Mouse (Mus musculus) lung, postnatal 0 days (tissue): ENCODE measurements around the gene Hoxd10. TPM values are rescaled to one million over a fixed set of nuclear protein-coding genes. Genes with fewer than 3 reads are reported as not detected.

ENCODE experiments used
- ATAC-seq: fragments of 200-750 bp; cut with Nextera tagmentation; 2 replicates; pipeline ENCODE4 v1.8.0; 2017; ENCODE audit warnings: moderate library complexity
- DNase-seq: peaks from one replicate; pipeline ENCODE4 v3.0.0-alpha.2; 2016; ENCODE audit warnings: low spot score
- H3K27ac ChIP-seq: fragments of 300-500 bp; sonication (generic); 2 replicates; pipeline ENCODE4 v1.5.1; 2014; ENCODE audit warnings: antibody characterized with exemption, mild to moderate bottlenecking, low read length, mixed read lengths
- H3K27me3 ChIP-seq: fragments of 300-500 bp; sonication (generic); replicated peaks from 2 replicates; pipeline ENCODE4 v1.6.1; 2014; ENCODE audit warnings: low read length, mixed read lengths; ENCODE audit not compliant: insufficient read depth
- H3K36me3 ChIP-seq: fragments of 300-500 bp; sonication (generic); 2 replicates; pipeline ENCODE4 v1.6.1; 2014; ENCODE audit warnings: low read length, mixed read lengths; ENCODE audit not compliant: insufficient read depth
- H3K4me1 ChIP-seq: fragments of 300-500 bp; sonication (generic); 2 replicates; pipeline ENCODE4 v1.6.1; 2014; ENCODE audit warnings: antibody characterized with exemption, low read depth, low read length, mixed read lengths; ENCODE audit not compliant: insufficient read depth
- H3K4me2 ChIP-seq: fragments of 300-500 bp; sonication (generic); replicated peaks from 2 replicates; pipeline ENCODE4 v1.6.1; 2014; ENCODE audit warnings: low read depth, mild to moderate bottlenecking, low read length, moderate library complexity, mixed read lengths
- H3K4me3 ChIP-seq: fragments of 300-500 bp; sonication (generic); 2 replicates; pipeline ENCODE4 v1.5.1; 2014; ENCODE audit warnings: low read depth, low read length
- H3K9ac ChIP-seq: fragments of 300-500 bp; sonication (generic); replicated peaks from 2 replicates; pipeline ENCODE4 v1.6.1; 2014; ENCODE audit warnings: low read depth, mild to moderate bottlenecking
- H3K9me3 ChIP-seq: fragments of 300-500 bp; sonication (generic); 2 replicates; pipeline ENCODE4 v1.6.1; 2016; ENCODE audit warnings: low read length, mixed read lengths
- CTCF ChIP-seq: IDR thresholded peaks from 2 replicates; pipeline ENCODE4 v1.5.1; 2016; ENCODE audit warnings: antibody characterized with exemption, mild to moderate bottlenecking
- EP300 ChIP-seq: IDR thresholded peaks from 2 replicates; pipeline ENCODE4 v1.6.1; 2016; ENCODE audit warnings: antibody characterized with exemption, mild to moderate bottlenecking, control low read depth
- WGBS: fragments of 180-500 bp; shearing (Covaris S2); extraction: QIAGEN DNeasy Blood & Tissue Kit; methylation state at CpG from one replicate; pipeline ENCODE4 v1.1.7; 2014; 5-methylcytosine and 5-hydroxymethylcytosine counted together
- polyA plus RNA-seq: library from polyadenylated mRNA; unstranded; fragments of >200 nt; fragmentation: Nextera tagmentation; extraction: Ambion mirVana; gene quantifications from 2 replicates; pipeline ENCODE4 v1.2.1, GENCODE M21; 2015

Gene Hoxd10
- polyA plus RNA-seq, 1 experiment from 2014 or later = 0.20 TPM

DNA sequence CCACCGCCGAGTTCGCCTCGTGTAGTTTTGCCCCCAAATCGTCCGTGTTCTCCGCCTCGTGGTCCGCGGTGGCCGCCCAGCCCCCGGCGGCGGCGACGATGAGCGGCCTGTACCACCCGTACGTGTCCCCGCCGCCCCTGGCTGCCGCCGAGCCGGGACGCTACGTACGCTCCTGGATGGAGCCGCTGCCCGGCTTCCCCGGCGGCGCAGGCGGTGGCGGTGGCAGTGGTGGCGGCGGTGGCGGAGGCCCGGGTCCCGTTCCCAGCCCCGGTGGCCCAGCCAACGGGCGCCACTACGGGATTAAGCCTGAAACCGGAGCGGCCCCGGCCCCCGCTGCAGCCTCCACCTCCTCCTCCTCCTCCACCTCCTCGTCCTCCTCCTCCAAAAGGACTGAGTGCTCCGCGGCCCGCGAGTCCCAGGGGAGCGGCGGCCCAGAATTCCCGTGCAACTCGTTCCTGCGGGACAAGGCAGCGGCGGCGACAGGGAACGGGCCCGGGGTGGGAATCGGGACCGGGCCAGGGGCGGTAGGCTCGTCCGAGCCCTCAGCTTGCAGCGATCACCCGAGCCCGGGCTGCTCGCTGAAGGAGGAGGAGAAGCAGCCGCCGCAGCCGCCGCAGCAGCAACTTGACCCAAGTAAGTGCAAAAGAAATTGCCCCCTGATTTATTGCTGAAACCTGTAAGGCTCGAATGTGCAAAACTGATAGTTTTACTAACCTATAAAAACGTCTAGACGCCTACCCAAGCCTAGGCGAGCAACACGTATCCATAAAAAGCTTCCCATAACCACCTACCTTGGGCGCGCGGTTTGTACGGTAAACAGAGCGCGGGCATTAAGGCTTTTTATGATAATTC lies 6.7 kb downstream of the Hoxd10 start:
- WGBS = under 1% methylated on average over 60 of the region's 86 CpGs
- DNase-seq = no peak

GRCm38 (mm10) chr2:74699053-74699430 lies 7.3 kb downstream of the Hoxd10 start:
- H3K9me3 ChIP-seq = no peaks in the 10 kb centered on the region
- H3K4me2 ChIP-seq = no peak overlapping the region
- H3K4me1 ChIP-seq = 0 out of 2 replicates have a peak, but pooled peaks cover 5% of the 10 kb centered on the region
- no peak for ATAC-seq
- peaks cover 89% of the 10 kb centered on the region for H3K27me3 ChIP-seq
- H3K36me3 ChIP-seq = no peaks in the 10 kb centered on the region
- no peak for DNase-seq
- 3% methylated on average over 17 of the region's 17 CpGs for WGBS
- no peak overlapping the region for H3K27ac ChIP-seq
- no peak overlapping the region for H3K4me3 ChIP-seq
- H3K9ac ChIP-seq = no peak overlapping the region
- TF ChIP-seq EP300 (no peak), CTCF (no peak)

More for the DNA sequence above, 6.7 kb downstream of the Hoxd10 start:
- TF ChIP-seq EP300 (no peak), CTCF (no peak)
- H3K4me2 ChIP-seq = peak overlapping the region; percentile 52
- no peak overlapping the region for H3K9ac ChIP-seq
- H3K36me3 ChIP-seq = no peaks in the 10 kb centered on the region
- H3K4me1 ChIP-seq = 0 out of 2 replicates have a peak, but pooled peaks cover 5% of the 10 kb centered on the region
- H3K4me3 ChIP-seq = peak overlapping the region; percentile 28
- H3K27ac ChIP-seq = no peak overlapping the region
- H3K27me3 ChIP-seq = peaks cover 89% of the 10 kb centered on the region
- no peaks in the 10 kb centered on the region for H3K9me3 ChIP-seq
- 0 out of 2 replicates have a peak, but pooled peaks have one; percentile 14 for ATAC-seq

DNA sequence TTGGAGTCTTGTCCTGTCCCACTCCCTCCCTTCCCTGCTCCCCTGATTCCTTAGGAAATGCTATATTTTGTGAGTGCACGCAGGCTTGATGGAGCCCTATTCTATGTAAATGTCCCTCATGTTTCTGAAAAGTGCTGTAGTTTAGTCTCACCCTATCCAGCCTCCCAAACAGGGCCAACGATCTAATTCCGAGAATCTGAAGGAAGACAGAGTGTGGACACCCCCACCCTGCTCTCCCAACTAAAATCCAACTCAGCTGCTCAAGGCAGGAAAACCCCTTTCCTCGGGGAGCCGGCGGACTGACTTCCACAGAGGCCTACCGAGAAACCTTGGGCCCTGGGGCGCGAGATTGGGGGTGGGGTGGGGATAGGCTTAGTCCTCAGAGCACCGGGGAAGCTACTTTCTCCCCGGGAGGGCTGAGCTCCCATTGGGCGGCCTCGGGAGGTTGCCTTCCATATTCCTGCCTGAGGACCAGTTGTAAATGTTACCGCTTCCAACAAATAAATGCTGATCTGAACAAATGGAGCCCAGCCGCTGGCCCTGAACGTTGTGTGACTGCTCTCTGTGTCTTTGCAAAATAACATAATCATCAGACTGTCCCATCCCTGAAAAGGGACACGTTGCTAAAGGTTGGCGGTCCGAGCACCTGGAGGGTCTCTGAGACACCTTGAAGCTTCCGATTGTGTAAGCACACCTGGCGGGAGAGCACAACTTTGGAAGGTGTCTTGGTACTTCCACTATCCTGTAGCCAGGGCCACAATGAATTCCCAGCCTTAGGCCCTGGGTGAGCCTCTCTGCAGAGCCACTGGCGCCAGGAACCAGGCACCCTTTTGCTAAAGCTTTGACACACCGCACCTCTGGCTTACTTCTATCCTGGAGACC lies 8.2 kb downstream of the Hoxd10 start:
- Histone ChIP-seq H3K9ac (no peak overlapping the region), H3K36me3 (no peaks in the 10 kb centered on the region), H3K27me3 (peaks cover 91% of the 10 kb centered on the region), H3K9me3 (no peaks in the 10 kb centered on the region), H3K4me3 (no peak overlapping the region), H3K27ac (no peak overlapping the region), H3K4me1 (peaks cover 7% of the 10 kb centered on the region; the same call in 1 of the 2 replicates), H3K4me2 (no peak overlapping the region)
- no peak for DNase-seq
- TF ChIP-seq CTCF (no peak), EP300 (no peak)
- ATAC-seq = no peak
- 5% methylated on average over 22 of the region's 23 CpGs for WGBS

DNA sequence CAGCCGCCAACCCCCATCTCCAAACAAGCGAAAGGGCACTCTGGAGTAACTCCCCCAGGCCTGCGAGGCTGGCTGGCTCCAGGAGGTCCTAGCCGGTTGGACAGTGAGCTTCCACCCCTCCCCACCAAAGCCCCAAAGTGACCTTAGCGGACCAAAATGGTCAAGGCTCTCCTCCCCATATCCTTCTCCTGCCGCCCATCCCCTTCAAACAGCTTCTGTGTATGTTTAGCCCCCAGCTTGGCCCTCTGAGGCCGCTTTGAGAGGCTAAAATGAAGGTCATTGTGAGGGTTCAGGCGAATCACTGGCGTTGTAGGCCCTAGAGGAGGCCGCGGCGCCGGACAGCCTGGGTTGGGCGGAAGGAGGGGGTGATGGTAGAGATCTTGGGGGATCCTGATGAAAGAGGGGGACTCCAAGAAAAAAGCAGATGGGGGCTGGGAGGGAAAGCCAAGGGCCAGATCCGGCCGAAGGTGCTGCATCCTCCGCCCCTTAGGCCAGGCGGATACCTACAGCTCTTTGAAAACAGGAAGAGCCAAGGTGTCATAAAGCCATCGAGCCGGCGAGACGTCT lies 8.9 kb downstream of the Hoxd10 start:
- no peaks in the 10 kb centered on the region for H3K9me3 ChIP-seq
- no peak for TF ChIP-seq EP300
- TF ChIP-seq CTCF = no peak
- H3K4me3 ChIP-seq = no peak overlapping the region
- H3K27me3 ChIP-seq = peaks cover 91% of the 10 kb centered on the region
- DNase-seq (no peak), ATAC-seq (no peak)
- peaks cover 8% of the 10 kb centered on the region; the same call in 1 of the 2 replicates for H3K4me1 ChIP-seq
- no peak overlapping the region for H3K27ac ChIP-seq
- no peak overlapping the region for H3K4me2 ChIP-seq
- H3K36me3 ChIP-seq = no peaks in the 10 kb centered on the region
- WGBS = 8% methylated on average over 22 of the region's 22 CpGs
- no peak overlapping the region for H3K9ac ChIP-seq

GRCm38 (mm10) chr2:74701949-74702819 lies 10.5 kb downstream of the Hoxd10 start:
- H3K27ac ChIP-seq = no peak overlapping the region
- H3K4me2 ChIP-seq = no peak overlapping the region
- H3K4me1 ChIP-seq = peaks cover 8% of the 10 kb centered on the region; the same call in 1 of the 2 replicates
- H3K27me3 ChIP-seq = peaks cover 91% of the 10 kb centered on the region
- 13% methylated on average over 17 of the region's 17 CpGs for WGBS
- H3K9me3 ChIP-seq = no peaks in the 10 kb centered on the region
- TF ChIP-seq CTCF (peak; percentile 90), EP300 (no peak)
- DNase-seq (peak; percentile 78), ATAC-seq (no peak)
- H3K4me3 ChIP-seq = no peak overlapping the region
- H3K36me3 ChIP-seq = no peaks in the 10 kb centered on the region
- H3K9ac ChIP-seq = no peak overlapping the region
